Mouse (Mus musculus): ENCODE data around the gene Erg28.

DNA sequence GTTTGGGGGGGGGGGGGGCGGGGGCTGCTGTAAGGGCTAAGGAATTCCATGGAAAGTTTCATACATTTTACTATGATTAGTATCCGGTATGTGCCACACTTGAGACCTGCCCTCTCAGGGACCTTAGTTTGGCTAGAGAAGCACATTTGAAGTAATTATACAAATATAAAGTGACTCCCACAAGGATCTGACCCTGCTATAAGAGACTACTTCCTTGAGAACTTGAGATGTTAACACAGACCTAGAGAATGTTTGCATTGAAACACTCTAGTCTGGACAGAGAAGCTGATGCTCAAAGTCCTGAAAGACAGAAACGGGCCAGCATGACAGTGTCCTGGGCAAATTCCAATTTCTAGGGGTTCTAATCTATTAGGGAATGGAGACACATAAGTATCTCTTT lies 45.4 kb downstream of the Erg28 start:
- no peak for TF ChIP-seq E2F4 (IDR thresholded peaks at IDR 0.05; ENCODE audit: insufficient read depth)
- TF ChIP-seq POLR2A (IDR thresholded peaks at IDR 0.05; ENCODE audit: insufficient read length, low read depth) = no peak
- no peak for TF ChIP-seq TCF12 (IDR thresholded peaks at IDR 0.05; ENCODE audit: insufficient read depth, poor library complexity, severe bottlenecking)
- no peak for TF ChIP-seq CEBPB (IDR thresholded peaks at IDR 0.05; ENCODE audit: insufficient read depth, poor library complexity, severe bottlenecking)
- no peak for TF ChIP-seq MYOG (IDR thresholded peaks at IDR 0.05; ENCODE audit: control insufficient read depth in 1 of 3, insufficient read depth in 1 of 3, insufficient read length in 2 of 3, low read depth in 2 of 3)
- no peak for TF ChIP-seq MAX (IDR thresholded peaks at IDR 0.05; ENCODE audit: low read depth)
